Mouse (Mus musculus): ENCODE measurements at regions not wholly inside any gene's neighbourhood (a gene's known extent, or its start where the extent isn't known, plus 50 kb on each side); places are given as distances from the start of the nearest gene placed in this dataset.

DNA sequence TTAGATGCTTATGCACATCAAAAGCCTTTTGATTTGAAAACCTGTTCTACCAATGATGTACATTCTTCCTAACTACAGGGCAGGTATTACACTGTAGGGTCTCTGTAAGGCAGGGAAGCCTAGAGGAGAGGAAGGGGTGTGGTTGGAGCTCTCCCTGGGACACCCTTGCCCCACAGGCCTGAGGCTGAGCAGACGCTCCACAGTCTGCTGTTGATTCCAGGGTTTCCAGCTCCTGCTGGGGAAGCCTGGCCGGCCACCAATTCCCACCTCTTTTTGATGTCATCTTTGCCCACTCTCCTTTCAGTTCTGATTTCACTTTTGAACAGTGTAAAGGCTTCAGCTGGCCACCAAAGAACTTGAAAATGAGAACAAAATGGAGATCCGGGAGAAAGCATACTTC lies 223.0 kb upstream of the Spred2 start:
- DNase-seq: no peak

DNA sequence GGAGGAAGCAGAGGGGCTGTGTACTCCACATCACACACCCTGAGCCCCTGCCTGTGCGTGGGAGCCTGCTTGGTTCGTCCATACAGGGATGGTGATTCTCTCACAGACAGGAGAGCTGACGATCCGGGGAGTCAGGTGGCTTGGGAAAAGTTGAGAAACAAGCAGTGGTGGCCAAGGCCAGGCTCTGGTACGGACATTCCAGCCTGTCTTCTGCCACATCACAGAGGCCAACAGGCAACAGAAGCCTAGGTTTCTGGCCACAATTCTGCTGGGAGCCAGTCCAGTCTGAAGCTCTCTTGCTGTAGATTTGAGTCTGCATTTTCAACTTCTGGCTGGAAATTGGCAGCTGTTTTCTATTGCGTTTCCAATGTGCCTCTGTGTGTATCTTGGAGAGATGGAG lies 215.4 kb upstream of the Spred2 start:
- no peak for DNase-seq

DNA sequence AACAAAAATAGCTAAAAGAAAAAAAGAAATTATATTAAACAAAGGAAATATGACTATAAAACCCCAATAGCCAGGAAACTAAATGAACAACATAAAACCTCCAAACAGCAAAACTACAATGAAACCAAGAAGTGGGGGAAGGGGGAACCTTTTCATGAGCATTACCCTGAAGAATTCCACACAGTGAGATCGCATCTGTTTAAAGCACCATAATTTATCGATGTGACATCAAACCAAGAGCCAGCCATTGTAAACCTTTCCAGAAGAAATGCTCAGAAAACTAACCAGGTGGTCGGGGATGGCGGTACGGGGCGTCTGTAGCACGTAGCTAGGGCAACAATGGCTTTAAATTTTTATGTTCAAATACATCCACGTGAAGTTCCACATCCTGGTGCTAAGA lies 214.8 kb upstream of the Spred2 start:
- no peak for DNase-seq

DNA sequence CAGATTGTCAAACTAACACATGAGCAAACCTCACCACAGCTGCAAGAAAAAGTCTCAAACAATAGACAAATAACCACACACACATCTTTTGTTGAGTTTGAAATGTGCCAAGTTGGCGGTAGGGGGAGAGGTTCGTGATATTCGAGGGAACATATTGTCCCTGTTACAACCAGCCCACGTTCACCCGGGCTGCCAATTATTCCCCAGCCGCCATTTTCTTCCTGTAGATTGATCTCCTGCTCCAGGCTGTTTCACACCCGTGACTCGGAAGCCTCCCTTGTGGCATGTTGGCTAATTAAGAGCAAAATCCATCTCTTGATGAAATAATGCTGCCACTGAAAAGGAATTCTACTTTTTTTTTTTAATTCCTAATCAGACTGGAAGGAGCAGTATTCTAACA lies 211.1 kb upstream of the Spred2 start:
- no peak for DNase-seq

DNA sequence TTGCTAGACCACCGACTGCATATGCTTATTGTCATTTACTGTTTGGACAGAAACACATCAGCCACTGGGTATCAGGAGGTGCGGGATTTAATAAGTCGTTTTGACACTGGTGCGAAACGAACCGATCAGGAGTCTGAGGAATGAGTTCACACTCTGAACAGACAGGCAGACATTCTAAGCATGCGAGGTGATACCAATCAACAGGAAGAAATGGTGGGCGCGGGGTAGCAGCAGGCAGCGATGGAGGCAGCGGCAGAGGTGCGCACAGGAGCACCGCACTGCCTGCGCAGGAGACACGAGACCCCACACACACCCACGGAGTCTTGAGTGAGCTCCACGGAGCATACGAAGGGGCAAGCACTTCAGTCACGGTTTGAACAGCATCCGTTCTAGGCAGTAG lies 210.6 kb upstream of the Spred2 start:
- DNase-seq: no peak

DNA sequence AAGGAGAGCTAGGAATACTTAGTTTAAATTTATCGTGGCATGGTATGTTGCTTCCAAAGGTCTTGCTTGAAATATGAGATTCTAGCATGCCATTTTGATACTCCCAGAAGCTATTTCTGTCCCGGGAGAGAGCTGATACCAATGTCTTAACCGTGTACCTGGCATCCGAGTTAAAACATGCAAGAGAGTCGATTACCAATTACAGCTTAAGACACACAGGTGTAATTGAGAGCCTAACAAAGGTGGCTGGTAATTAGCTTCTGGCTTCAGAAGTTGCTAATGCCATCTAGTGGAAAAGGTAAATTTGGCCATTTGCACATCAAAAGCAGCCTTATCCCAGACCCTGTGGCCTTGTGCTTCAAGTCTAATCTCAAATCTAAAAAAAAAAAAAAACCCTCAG lies 210.0 kb upstream of the Spred2 start:
- no peak for DNase-seq

DNA sequence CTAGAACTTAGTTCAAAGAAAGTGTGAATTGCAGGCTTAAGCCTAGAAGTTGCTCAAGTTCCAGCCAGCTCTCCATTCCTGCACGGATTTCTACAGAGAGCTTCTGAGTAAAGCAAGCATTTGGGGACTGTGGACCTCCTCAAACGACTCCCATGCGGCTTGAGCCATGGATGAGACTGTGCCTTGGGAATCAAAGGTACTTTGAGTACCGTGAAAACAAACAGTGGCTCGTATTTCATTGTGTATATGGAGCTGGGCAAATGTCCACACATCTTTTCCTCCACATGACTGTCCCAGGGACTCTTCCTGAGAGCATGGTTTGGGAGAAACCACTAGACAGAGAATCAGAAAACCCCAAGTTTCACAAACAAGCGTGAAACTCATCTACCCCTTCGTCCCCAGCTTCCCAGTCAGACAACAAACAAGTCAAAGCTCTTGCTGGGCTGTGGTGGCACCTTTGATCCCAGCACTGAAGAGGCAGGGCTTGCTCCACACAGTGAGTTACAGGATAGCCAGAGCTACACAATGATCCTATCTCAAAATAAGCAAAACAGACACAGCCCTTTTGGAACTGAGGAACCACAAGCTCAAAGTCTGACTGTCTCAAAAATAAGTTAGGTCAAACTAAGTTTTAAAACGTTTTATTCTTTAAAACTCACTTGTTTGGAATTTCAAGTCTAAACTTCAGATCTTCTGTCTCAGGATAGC lies 209.1 kb upstream of the Spred2 start:
- DNase-seq: no peak

DNA sequence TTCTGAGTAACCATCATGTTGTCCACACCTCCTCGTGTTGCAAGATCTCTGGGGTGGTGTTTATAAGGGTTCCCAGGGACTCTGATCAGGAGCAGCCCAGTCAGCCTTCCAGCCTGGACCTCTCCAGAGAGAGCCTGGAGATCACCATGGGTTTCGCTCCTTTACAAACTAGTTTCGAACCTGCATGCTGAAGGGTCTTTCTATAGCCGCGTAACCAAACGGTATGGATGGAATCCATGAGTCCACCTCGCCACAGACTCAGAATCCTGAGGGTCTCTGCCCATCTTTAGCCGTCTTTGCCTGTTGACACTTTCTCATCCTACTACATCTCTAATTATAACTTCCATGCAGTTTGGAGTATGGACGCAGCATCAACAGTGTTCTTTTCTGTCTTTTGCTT lies 206.0 kb upstream of the Spred2 start:
- DNase-seq: no peak

DNA sequence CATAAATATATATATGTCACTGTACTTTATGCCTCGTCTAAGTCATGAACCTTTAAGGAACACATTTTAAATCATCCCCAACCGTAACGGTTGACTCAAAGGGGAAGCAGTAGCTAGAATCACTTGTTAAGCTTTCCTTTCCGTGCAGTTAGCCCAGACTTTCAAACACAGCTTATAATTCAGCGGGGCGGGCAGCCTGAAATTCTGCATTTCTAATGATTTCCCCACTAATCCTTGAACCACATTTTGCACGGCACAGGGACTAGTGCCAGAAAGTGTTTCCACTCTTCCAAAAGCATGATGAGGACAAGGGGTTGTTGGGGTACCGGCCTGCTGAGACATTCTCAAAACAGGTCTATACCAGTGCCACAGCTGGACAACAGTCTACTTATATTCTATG lies 195.1 kb upstream of the Spred2 start:
- no peak for DNase-seq

DNA sequence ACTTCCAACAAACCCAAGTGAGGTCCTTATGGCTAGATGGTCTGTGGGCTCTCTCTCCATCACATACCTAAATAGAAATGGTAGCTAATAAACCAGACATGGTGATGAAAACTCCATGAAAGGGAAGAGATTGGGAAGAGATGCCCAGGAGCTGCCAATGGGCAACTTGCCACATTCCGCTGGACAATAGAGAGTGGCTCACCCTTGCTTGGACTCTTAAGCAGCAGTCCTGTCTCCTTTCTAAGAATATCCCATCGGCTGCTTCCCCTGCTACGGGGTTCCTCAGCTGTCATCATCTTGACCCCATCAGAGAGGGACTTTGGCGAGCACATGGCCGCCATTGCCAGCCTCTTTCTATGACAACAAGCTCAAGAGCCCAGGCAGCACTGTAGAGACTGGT lies 193.4 kb upstream of the Spred2 start:
- no peak for DNase-seq

DNA sequence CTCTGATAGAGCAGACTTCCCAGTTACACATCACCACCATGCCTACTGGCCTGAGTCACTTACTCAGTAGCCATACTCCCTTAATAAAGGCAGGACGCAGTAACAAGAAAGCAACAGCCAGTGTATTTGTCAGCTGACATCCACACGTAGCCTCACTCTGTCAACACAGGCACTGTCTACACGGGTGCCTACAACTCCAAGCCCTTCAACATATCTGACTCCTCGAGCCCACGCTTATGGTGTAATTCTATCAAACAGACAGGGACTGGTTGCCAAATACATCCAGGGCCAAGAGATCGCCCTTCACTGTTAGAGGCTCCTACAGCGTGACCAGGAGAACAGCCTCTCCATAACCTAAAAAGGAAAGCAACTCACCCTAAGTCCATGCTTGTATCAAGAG lies 188.1 kb upstream of the Spred2 start:
- no peak for DNase-seq

DNA sequence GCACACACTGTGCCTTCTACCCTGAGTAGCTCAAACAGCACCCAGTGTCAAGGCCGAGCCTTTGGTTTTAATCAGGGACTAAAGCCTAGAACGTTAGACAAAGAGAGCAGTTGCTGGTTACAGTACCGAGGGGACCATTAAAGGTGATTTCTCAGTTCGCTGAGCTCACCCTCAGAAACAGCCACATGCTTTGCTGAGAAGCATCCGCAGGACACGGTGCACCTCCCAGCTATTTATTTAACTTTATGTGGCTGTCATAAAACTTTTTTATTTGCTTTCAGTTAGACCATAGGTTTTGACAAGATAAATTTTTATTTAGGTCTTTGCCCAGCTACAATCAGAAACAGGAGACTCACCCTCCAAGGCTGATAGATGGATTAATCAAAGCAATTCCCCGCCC lies 187.2 kb upstream of the Spred2 start:
- no peak for DNase-seq

DNA sequence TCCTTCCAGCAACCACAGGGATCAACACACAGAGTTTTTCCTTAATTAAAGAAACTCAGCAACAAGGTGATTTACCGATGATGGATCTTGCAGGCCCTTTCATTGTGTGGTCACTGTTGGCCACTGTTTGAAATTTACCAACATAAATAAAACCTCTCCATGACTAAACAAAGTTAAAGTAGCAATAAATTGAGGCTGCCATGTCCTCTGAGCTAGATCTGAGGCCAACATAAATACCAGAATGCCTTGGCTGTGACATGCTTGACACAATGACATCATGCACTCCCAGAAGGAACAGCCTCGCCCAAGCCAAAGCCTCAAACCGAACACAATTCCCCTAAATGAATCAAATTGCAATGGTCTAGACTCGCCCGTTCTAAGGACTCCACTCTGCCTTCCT lies 186.8 kb upstream of the Spred2 start:
- DNase-seq: no peak

DNA sequence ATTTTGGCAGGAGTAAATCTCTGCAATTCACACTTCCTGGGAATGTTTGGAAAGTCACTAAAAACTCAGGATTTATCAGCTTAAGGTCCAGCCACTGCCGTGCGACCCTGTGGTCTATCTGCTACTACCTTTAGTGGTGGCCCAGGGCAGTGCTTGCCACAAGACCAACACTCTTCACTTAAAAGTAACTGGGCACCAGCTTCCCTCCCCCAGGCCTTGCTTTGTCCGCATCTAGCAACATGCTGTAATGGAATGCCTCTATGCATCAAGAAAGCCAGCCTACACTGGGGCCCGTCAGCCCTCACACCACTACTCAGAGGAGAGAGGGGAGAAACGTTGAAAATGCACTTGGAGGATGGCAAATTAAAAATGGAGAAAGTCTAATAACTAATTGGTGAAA lies 186.4 kb upstream of the Spred2 start:
- no peak for DNase-seq

DNA sequence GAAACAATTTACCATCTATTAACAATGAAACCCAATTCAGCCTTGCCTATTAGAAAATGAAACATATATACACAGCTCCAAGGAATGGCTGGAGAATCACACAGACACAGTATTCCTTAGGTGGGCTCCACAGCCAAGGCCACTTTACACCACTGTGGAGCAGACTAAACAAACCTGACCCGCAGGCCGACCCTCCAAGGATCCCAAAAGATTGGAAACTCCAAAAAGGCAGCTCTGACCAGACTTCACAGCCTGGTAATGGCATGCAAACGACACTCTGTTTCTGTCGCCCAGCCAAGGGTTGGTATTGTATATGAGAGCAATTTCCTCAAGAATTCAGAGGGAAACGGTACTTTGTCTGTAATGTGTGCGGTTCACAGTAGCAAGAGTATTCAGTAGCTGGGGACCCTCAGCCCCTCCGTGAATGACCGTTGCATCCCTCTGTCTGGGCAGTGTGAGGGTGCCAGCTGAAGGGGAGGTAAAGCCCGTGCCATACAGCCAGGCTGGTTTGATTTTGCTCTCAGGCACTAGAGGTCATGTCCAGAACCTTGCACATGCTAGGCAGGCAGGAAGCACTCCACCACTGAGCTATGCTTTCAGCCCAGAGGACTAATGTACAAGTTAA lies 184.5 kb upstream of the Spred2 start:
- DNase-seq: no peak

DNA sequence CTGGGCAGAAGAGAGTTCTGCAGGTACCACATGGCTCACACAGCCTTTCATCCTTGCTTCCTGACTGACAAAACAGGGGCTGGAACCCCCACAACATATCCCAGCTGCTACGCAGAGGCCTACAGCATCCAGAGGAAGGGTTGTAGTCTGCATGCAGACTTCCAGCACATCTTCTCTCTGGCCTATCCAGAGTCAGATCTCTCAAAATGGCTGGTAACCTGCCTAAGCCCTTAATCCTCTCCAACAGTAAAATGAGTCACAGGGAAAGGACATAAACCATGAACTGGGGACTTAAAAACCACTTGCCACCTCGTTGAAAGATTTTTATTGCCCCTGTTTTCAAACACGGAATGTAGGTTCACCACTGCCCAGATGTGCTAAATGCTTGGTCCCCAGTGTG lies 183.6 kb upstream of the Spred2 start:
- no peak for DNase-seq

DNA sequence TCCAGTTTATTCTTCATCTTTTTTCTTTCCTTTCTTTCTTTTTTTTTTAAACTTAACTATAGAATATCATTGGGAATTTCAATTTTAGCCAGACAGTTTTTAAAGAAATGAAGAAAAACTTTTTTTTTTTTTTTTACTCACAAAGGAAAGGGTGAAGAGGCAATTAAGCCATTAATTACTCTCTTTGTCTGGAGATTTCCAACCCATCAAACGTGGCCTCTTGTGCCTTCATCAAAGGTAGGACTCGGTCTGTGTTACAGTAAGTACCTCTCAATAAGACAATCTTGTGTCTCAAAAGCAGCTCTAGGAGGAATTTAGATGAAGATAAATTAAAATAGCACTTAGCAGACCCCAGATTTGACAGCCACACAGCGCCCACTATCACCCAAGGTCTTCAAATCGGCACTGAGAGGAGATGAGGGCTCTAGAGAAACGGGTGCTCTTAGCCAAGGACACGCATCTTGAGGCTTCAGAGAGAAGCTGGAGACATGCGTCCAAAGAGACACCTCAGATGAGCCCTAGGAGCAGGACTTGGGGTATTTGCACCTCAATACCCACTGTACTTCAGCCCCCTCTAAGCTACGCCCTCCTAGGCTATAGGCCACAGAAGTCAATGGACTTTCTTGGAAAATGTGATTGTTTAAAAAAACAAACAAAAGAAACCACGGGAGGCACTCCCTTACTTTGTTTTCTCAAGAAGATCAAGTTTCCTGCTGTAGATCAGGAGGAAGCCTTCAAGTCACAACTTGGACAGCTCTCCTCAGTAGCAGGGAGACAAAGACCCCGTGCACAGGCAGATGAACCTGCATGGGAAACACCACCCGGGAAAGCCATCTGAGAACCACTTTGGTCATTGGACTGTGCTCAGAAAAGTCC lies 176.8 kb upstream of the Spred2 start:
- no peak for DNase-seq

DNA sequence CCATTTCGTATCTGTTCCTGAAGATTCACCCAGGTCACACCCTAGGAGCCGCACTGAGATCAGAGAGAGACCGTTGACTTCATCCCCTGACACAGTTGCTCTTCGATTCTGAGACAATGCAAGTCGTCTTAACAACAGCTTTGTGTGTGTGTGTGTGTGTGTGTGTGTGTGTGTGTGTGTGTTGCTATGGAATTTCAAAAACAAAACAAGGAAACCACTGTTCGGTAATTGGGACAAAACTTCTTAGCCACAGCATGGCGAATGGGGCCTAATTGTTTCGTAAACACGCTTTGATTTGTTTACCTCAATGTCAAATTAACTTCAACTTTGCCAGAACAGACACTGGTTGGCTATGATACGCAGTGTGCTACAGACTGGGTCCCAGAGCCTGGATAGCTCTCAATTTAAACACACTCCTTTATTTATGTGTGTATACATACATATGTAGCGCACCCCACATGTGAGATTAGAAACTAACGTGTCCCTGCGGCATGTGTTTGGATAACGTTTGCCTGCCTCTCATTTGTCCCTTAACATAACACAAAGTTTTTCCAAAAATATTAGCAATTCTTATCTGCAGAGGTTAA lies 176.1 kb upstream of the Spred2 start:
- no peak for DNase-seq

DNA sequence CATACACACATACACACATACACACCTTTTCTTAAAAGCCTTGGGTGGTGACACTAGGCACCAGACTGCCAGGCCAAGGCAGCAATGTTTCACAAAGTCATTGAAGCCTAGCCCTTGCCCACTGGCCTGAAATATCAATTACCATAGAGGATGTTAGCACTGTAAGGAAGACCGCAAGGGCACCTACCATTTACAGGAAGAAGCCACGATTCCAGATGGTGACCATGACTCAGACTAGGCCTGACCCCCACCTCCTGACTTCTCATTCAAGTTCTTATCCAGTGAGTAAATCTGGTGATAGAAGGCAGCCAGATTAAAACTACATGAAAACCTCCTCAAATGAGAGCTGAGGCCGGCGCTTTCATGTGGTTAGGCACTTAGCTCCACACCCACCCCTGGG lies 165.3 kb upstream of the Spred2 start:
- no peak for DNase-seq

DNA sequence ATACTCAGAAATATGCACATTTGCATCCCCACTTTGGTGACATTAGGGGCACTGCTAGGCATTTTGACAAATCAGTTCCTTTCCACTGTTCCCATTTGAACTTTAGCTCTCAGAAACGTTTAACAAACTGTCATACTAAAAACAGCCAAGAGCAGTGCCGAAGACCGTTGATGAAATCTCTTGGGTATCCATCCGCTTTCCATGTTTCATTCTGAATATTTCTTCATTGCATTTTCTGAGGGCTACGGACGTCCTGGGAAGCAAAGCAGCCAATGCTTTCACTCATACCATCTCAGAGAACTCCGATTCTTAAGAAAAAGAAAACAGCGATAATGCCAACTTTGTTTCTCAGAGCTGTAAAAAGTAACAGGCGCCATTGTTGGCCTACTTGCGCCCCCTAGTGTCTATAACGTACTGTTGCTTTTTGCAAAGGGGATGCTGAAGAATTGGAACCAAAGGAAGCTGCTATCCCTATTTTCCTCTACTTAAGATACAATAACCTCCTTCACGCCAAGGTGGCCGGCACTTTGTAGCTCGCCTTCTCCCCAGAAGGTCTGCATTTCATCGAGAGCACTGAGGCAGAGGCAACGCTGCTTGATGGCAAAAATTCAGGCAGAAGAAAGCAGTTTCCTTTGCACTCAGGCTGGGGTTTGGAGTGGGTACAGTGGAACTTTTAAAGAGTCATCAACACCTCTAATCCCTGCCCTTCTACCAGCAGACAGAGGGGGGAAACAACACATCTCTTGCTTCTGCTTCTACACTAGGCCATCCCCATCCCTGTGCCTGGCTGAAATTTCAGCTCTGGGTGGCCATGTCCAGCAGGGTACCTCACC lies 163.1 kb upstream of the Spred2 start:
- DNase-seq: peak; percentile 65

DNA sequence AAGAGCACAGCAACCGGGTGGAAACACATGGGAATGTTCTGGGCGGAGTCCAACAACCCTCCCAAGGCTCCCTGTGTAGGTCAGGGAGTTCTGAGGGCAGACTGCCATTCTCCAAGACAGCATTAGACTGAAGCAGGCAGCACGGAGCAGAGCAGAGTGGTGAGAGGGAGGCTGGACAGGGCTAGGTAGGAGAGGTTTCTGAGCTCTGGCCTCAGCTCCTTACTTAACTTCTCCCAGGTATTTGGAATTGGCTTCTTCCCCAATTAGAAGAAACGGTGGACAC lies 162.5 kb upstream of the Spred2 start:
- DNase-seq: no peak

DNA sequence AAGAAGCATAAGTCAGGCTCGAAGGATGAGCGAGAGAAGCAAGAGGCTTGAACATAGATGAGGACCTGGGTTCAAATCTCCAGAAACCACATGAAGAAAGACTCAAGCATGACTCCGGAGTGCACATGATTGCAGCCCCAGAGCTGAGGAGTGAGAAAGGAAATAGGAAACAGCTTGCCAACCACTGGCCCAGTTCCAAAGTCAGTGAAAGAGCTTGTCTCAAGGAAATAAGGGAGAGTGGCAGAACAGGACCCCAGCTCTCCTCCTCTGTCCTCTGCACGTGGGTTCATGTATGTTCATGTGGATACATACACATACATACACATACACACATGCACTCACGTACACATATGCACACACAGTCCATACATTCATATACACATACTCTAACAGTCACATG lies 156.9 kb upstream of the Spred2 start:
- no peak for DNase-seq

DNA sequence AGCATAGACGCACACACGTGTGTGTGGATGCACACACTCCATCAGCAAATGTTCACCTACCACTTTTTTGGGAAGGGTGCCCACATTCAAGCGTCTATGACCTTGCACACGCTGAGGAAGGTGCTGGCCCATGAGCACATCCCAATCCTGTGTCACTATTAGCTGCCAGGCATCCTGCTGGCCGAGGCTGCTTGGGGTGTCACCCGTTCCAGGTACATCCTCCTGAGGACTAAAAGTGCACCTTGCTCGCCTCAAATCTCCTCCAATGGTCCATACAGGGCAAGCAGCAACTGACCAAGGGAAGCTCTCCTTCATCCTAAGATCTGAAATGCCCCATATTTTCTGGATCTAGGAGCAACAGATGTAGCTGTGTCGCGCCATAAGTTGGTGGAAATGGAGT lies 156.3 kb upstream of the Spred2 start:
- no peak for DNase-seq
